Comparison of ENCODE assay signal across 20 mouse cellular contexts in the genomic region with DNA sequence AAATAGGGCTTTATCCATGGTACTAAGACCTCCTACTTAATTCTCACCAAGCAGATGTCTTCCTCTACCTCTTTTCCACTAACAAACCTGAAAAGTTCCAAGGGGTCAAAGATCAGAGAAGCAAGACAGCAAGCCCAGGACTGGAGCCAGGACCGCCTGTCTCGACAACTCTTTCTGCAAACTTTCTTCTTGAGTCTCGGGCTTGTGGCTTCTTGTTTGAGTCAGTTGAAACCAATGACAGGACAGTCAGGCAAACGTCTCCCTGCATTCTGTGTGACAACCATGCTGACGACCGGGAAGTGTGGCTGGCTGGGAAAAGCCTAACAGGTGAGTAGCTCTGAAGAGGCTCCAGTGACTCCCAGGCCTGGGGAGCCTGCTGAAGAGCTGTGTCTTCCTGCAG. TPM values are rescaled to one million over a fixed set of nuclear protein-coding genes. Genes with fewer than 3 reads are reported as not detected.
DNase-seq lines count a peak whose midpoint lies in the region; ATAC-seq and TF ChIP-seq lines count a peak whose summit lies in the region.
"Had no signal": no experiment of that assay in that cellular context is flagged by ENCODE, and none has a peak within 500 bp of the region (broad histone marks: within the 10 kb centered on the region; RNA-seq: fewer than 3 reads in every experiment).

No protein-coding gene starts in this region.

- no peak overlapping the region for H3K4me2 ChIP-seq in forebrain, embryonic 13.5 days
- H3K4me2 ChIP-seq in forebrain, postnatal 0 days (ENCODE audit: low read depth) = no peak overlapping the region
- no peak overlapping the region for H3K4me2 ChIP-seq in lung, embryonic 15.5 days
- H3K4me2 ChIP-seq in stomach, embryonic 16.5 days (ENCODE audit: low read depth, low read length) = no peak overlapping the region
- no peak overlapping the region for H3K4me2 ChIP-seq in midbrain, postnatal 0 days (ENCODE audit: low read depth, low read length, poor library complexity, severe bottlenecking)
- H3K4me2 ChIP-seq: hindbrain, embryonic 14.5 days; limb, embryonic 12.5 days; neural tube, embryonic 12.5 days had no signal

- TF ChIP-seq CTCF in forebrain, postnatal 0 days (IDR thresholded peaks at IDR 0.05; ENCODE audit: low read depth) = no peak
- TF ChIP-seq CTCF in midbrain, postnatal 0 days (IDR thresholded peaks at IDR 0.05) = no peak

- no peaks in the 10 kb centered on the region for H3K9me3 ChIP-seq in forebrain, embryonic 13.5 days (replicated peaks)
- H3K9me3 ChIP-seq in forebrain, postnatal 0 days (ENCODE audit: low read length) = no peaks in the 10 kb centered on the region
- no peaks in the 10 kb centered on the region for H3K9me3 ChIP-seq in lung, embryonic 15.5 days
- no peaks in the 10 kb centered on the region for H3K9me3 ChIP-seq in stomach, embryonic 16.5 days (replicated peaks; ENCODE audit: control insufficient read depth, low read length)
- H3K9me3 ChIP-seq in midbrain, postnatal 0 days (ENCODE audit: low read length) = no peaks in the 10 kb centered on the region

- H3K36me3 ChIP-seq in forebrain, embryonic 13.5 days (ENCODE audit: poor library complexity, severe bottlenecking) = no peaks in the 10 kb centered on the region
- no peaks in the 10 kb centered on the region for H3K36me3 ChIP-seq in forebrain, postnatal 0 days (ENCODE audit: insufficient read depth)
- no peaks in the 10 kb centered on the region for H3K36me3 ChIP-seq in lung, embryonic 15.5 days
- H3K36me3 ChIP-seq in stomach, embryonic 16.5 days (ENCODE audit: control insufficient read depth, insufficient read depth, low read length) = no peaks in the 10 kb centered on the region
- no peaks in the 10 kb centered on the region for H3K36me3 ChIP-seq in midbrain, postnatal 0 days (ENCODE audit: insufficient read depth, low read length)

- H3K27ac ChIP-seq in forebrain, embryonic 13.5 days = 0 out of 2 replicates have a peak overlapping the region, but pooled peaks have one; percentile 22
- no peak overlapping the region for H3K27ac ChIP-seq in forebrain, postnatal 0 days (ENCODE audit: low read depth, low read length)
- H3K27ac ChIP-seq in lung, embryonic 15.5 days = 0 out of 2 replicates have a peak overlapping the region, but pooled peaks have one; percentile 82
- peak overlapping the region; percentile 48 for H3K27ac ChIP-seq in stomach, embryonic 16.5 days (ENCODE audit: low read length)
- no peak overlapping the region for H3K27ac ChIP-seq in midbrain, postnatal 0 days (ENCODE audit: low read depth, low read length)
- H3K27ac ChIP-seq: gastrocnemius, adult 2 months; hindbrain, embryonic 14.5 days; left cerebral cortex, adult 2 months; limb, embryonic 12.5 days; neural tube, embryonic 12.5 days had no signal

- H3K27me3 ChIP-seq in forebrain, embryonic 13.5 days = no peaks in the 10 kb centered on the region
- H3K27me3 ChIP-seq in forebrain, postnatal 0 days (ENCODE audit: insufficient read depth, low read length) = no peaks in the 10 kb centered on the region
- no peaks in the 10 kb centered on the region for H3K27me3 ChIP-seq in lung, embryonic 15.5 days
- no peaks in the 10 kb centered on the region for H3K27me3 ChIP-seq in stomach, embryonic 16.5 days (ENCODE audit: control insufficient read depth, insufficient read depth, low read length)
- no peaks in the 10 kb centered on the region for H3K27me3 ChIP-seq in midbrain, postnatal 0 days (ENCODE audit: insufficient read depth, low read length)
- H3K27me3 ChIP-seq: neural tube, embryonic 12.5 days; Patski had no signal

- 49% methylated on average over 6 of the region's 6 CpGs for WGBS in forebrain, embryonic 13.5 days
- WGBS in forebrain, postnatal 0 days = 43% methylated on average over 6 of the region's 6 CpGs
- 52% methylated on average over 6 of the region's 6 CpGs for WGBS in lung, embryonic 15.5 days
- 52% methylated on average over 6 of the region's 6 CpGs for WGBS in stomach, embryonic 16.5 days
- WGBS in midbrain, postnatal 0 days = 61% methylated on average over 6 of the region's 6 CpGs

- H3K4me1 ChIP-seq in forebrain, embryonic 13.5 days = peaks cover 81% of the 10 kb centered on the region
- peaks cover 21% of the 10 kb centered on the region for H3K4me1 ChIP-seq in forebrain, postnatal 0 days (ENCODE audit: insufficient read depth)
- peaks cover 78% of the 10 kb centered on the region for H3K4me1 ChIP-seq in lung, embryonic 15.5 days
- H3K4me1 ChIP-seq in stomach, embryonic 16.5 days (ENCODE audit: control insufficient read depth, insufficient read depth, low read length) = peaks cover 67% of the 10 kb centered on the region
- H3K4me1 ChIP-seq in midbrain, postnatal 0 days (ENCODE audit: insufficient read depth, low read length) = 0 out of 2 replicates have a peak, but pooled peaks cover 6% of the 10 kb centered on the region

- no peak for DNase-seq in forebrain, postnatal 0 days
- peak; percentile 69 for DNase-seq in kidney, adult 9 months
- no peak for DNase-seq in kidney, adult 11 months
- no peak for DNase-seq in lung, postnatal 14 days
- no peak for DNase-seq in midbrain, postnatal 0 days (ENCODE audit: low spot score)
- DNase-seq: adrenal gland, postnatal 25 days; embryo, embryonic 11 days; gastrocnemius, adult 2 months; right cerebral cortex, postnatal 14 days; thymus, postnatal 25 days had no signal

- H3K4me3 ChIP-seq in forebrain, embryonic 13.5 days = no peak overlapping the region
- H3K4me3 ChIP-seq in forebrain, postnatal 0 days (ENCODE audit: low read depth, low read length) = no peak overlapping the region
- no peak overlapping the region for H3K4me3 ChIP-seq in lung, embryonic 15.5 days
- no peak overlapping the region for H3K4me3 ChIP-seq in stomach, embryonic 16.5 days (replicated peaks; ENCODE audit: low read length)
- H3K4me3 ChIP-seq in midbrain, postnatal 0 days (ENCODE audit: low read depth, low read length) = no peak overlapping the region
- H3K4me3 ChIP-seq: erythroblast, embryonic 14.5 days; gastrocnemius, adult 2 months; left cerebral cortex, adult 2 months; limb, embryonic 12.5 days; neural tube, embryonic 12.5 days had no signal

- H3K9ac ChIP-seq in forebrain, embryonic 13.5 days = no peak overlapping the region
- no peak overlapping the region for H3K9ac ChIP-seq in forebrain, postnatal 0 days
- H3K9ac ChIP-seq in lung, embryonic 15.5 days = no peak overlapping the region
- H3K9ac ChIP-seq in stomach, embryonic 16.5 days (ENCODE audit: low read length) = no peak overlapping the region
- no peak overlapping the region for H3K9ac ChIP-seq in midbrain, postnatal 0 days (replicated peaks; ENCODE audit: low read length, poor library complexity, severe bottlenecking)
- H3K9ac ChIP-seq: hindbrain, embryonic 14.5 days; limb, embryonic 12.5 days; neural tube, embryonic 12.5 days had no signal

- ATAC-seq in forebrain, embryonic 13.5 days = no peak
- no peak for ATAC-seq in forebrain, postnatal 0 days
- no peak for ATAC-seq in lung, embryonic 15.5 days (ENCODE audit: borderline replicate concordance, extremely low read depth, low FRiP score, low TSS enrichment)
- ATAC-seq in stomach, embryonic 16.5 days (ENCODE audit: insufficient read depth, low FRiP score) = no peak
- ATAC-seq in midbrain, postnatal 0 days (ENCODE audit: low FRiP score) = no peak
- ATAC-seq: intestine, embryonic 16.5 days; Patski had no signal

RNA-seq across cellular contexts. Expression of a gene that starts 33.1 kb away (rescaled TPM):
- polyA plus RNA-seq in forebrain, embryonic 13.5 days (2015; fragmentation: Nextera tagmentation; extraction: Ambion mirVana) = 5.0 and 5.6 TPM in 2 replicates
- 7.0 and 7.9 TPM in 2 replicates for total RNA-seq in forebrain, postnatal 0 days (2014; rRNA removed)
- 2.2 and 2.5 TPM in 2 replicates for polyA plus RNA-seq in forebrain, postnatal 0 days (2015; fragmentation: Nextera tagmentation; extraction: Ambion mirVana)
- 11.7 and 12.5 TPM in 2 replicates for polyA plus RNA-seq in lung, embryonic 15.5 days (2015; fragmentation: Nextera tagmentation; extraction: Ambion mirVana)
- polyA plus RNA-seq in stomach, embryonic 16.5 days (2015; fragmentation: Nextera tagmentation; extraction: Ambion mirVana) = 8.7 and 9.4 TPM in 2 replicates
- total RNA-seq in midbrain, postnatal 0 days (2014; rRNA removed) = 8.5 and 15.6 TPM in 2 replicates
- 2.0 and 3.0 TPM in 2 replicates for polyA plus RNA-seq in midbrain, postnatal 0 days (2015; fragmentation: Nextera tagmentation; extraction: Ambion mirVana)

RNA-seq across cellular contexts. Expression of a gene that starts 37.3 kb away (rescaled TPM):
- polyA plus RNA-seq in forebrain, embryonic 13.5 days (2015; fragmentation: Nextera tagmentation; extraction: Ambion mirVana) = 3.6 and 4.3 TPM in 2 replicates
- 13.9 and 14.2 TPM in 2 replicates for total RNA-seq in forebrain, postnatal 0 days (2014; rRNA removed)
- 9.3 and 12.0 TPM in 2 replicates for polyA plus RNA-seq in forebrain, postnatal 0 days (2015; fragmentation: Nextera tagmentation; extraction: Ambion mirVana)
- polyA plus RNA-seq in lung, embryonic 15.5 days (2015; fragmentation: Nextera tagmentation; extraction: Ambion mirVana) = 1.8 TPM in 2 replicates
- 0.70 and 0.71 TPM in 2 replicates for polyA plus RNA-seq in stomach, embryonic 16.5 days (2015; fragmentation: Nextera tagmentation; extraction: Ambion mirVana)
- total RNA-seq in midbrain, postnatal 0 days (2014; rRNA removed) = 6.0 and 8.1 TPM in 2 replicates
- 8.2 and 8.9 TPM in 2 replicates for polyA plus RNA-seq in midbrain, postnatal 0 days (2015; fragmentation: Nextera tagmentation; extraction: Ambion mirVana)

Comparison
In these comparisons a context has a peak if more than half of its experiments do, and no peak if none do; other contexts are left out.
1. H3K27ac ChIP-seq: peak in forebrain, embryonic 13.5 days (single experiment), lung, embryonic 15.5 days (single experiment) and stomach, embryonic 16.5 days (single experiment); none in forebrain, postnatal 0 days (single experiment) and midbrain, postnatal 0 days (single experiment).